Mouse (Mus musculus): ENCODE results near the gene Snrpa.

GRCm38 (mm10) chr7:27227676-27228075 lies 31.6 kb upstream of the Snrpa start:
- TF ChIP-seq GATA1 (IDR thresholded peaks at IDR 0.05; ENCODE audit: low read length) (no peak), TAL1 (IDR thresholded peaks at IDR 0.05; ENCODE audit: low read length) (no peak)
